Mouse (Mus musculus): Measurements from ENCODE around the gene Glis2. TPM values are rescaled to one million over a fixed set of nuclear protein-coding genes. Genes with fewer than 3 reads are reported as not detected.

Gene Glis2
- polyA plus RNA-seq, 1 experiment from 2014 or later = 12.1 TPM

- Histone ChIP-seq H3K4me2 (ENCODE audit: low read length) (peak overlapping the region; percentile 90), H3K36me3 (ENCODE audit: control insufficient read depth, insufficient read depth) (no peaks in the 10 kb centered on the region), H3K9ac (replicated peaks; ENCODE audit: low read depth, low read length) (peak overlapping the region; percentile 76), H3K27me3 (replicated peaks; ENCODE audit: control insufficient read depth, insufficient read depth, low read length) (no peaks in the 10 kb centered on the region), H3K9me3 (ENCODE audit: control insufficient read depth, low read length) (no peaks in the 10 kb centered on the region), H3K27ac (ENCODE audit: low read length) (no peak overlapping the region), H3K4me1 (replicated peaks; ENCODE audit: control insufficient read depth, insufficient read depth, low read length) (peaks cover 20% of the 10 kb centered on the region), H3K4me3 (replicated peaks; ENCODE audit: low read length) (peak overlapping the region; percentile 70)
- no peak for ATAC-seq
- 89% methylated on average over 1 of the region's 1 CpGs for WGBS
Observed at GRCm38 (mm10) chr16:4557085-4557484, 37.4 kb upstream of the Glis2 start.

- 0% methylated on average over 19 of the region's 19 CpGs for WGBS
- peak; percentile 62 for ATAC-seq
- H3K4me1 ChIP-seq (replicated peaks; ENCODE audit: control insufficient read depth, insufficient read depth, low read length) = peaks cover 20% of the 10 kb centered on the region
- H3K27me3 ChIP-seq (replicated peaks; ENCODE audit: control insufficient read depth, insufficient read depth, low read length) = no peaks in the 10 kb centered on the region
- H3K4me2 ChIP-seq (ENCODE audit: low read length) = peak overlapping the region; percentile 90
- no peaks in the 10 kb centered on the region for H3K9me3 ChIP-seq (ENCODE audit: control insufficient read depth, low read length)
- H3K9ac ChIP-seq (replicated peaks; ENCODE audit: low read depth, low read length) = peak overlapping the region; percentile 76
- peak overlapping the region; percentile 93 for H3K27ac ChIP-seq (ENCODE audit: low read length)
- peak overlapping the region; percentile 70 for H3K4me3 ChIP-seq (replicated peaks; ENCODE audit: low read length)
- no peaks in the 10 kb centered on the region for H3K36me3 ChIP-seq (ENCODE audit: control insufficient read depth, insufficient read depth)
Observed at GRCm38 (mm10) chr16:4557949-4558348, 36.6 kb upstream of the Glis2 start.

DNA sequence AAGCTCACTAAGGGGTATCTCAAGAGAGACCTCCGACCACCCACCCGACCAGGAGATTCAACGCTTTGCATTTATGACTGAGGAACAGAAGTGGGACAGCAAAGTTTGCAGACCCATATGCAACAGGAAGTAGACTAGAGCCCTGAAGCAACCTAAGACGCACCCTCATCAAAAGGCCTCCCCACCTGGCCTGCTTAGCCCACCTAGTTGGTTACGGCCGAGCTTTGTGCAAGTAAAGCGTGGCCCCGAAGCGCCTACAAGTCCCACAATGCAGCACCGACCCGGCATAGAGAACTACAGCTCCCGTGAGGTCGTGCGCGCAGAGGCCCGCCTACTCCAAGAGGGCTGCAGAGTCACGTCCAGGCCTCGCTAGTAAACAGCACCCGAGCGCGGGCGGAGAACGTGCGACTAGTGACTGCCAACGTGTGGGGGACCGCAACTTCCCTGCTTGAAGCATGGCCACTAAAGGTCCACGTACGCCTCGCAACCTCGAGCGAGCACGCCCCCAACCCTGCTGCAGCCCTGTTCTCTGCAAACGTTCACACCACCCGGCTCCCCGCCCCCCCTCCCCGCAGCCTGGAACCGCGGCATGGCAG lies 36.0 kb upstream of the Glis2 start:
- Histone ChIP-seq H3K9me3 (ENCODE audit: control insufficient read depth, low read length) (no peaks in the 10 kb centered on the region), H3K4me2 (ENCODE audit: low read length) (peak overlapping the region; percentile 90), H3K36me3 (ENCODE audit: control insufficient read depth, insufficient read depth) (no peaks in the 10 kb centered on the region), H3K4me3 (replicated peaks; ENCODE audit: low read length) (peak overlapping the region; percentile 70), H3K27me3 (replicated peaks; ENCODE audit: control insufficient read depth, insufficient read depth, low read length) (no peaks in the 10 kb centered on the region), H3K27ac (ENCODE audit: low read length) (peak overlapping the region; percentile 93), H3K9ac (replicated peaks; ENCODE audit: low read depth, low read length) (peak overlapping the region; percentile 76), H3K4me1 (replicated peaks; ENCODE audit: control insufficient read depth, insufficient read depth, low read length) (peaks cover 20% of the 10 kb centered on the region)
- WGBS = under 1% methylated on average over 38 of the region's 38 CpGs
- ATAC-seq = peak; percentile 95

DNA sequence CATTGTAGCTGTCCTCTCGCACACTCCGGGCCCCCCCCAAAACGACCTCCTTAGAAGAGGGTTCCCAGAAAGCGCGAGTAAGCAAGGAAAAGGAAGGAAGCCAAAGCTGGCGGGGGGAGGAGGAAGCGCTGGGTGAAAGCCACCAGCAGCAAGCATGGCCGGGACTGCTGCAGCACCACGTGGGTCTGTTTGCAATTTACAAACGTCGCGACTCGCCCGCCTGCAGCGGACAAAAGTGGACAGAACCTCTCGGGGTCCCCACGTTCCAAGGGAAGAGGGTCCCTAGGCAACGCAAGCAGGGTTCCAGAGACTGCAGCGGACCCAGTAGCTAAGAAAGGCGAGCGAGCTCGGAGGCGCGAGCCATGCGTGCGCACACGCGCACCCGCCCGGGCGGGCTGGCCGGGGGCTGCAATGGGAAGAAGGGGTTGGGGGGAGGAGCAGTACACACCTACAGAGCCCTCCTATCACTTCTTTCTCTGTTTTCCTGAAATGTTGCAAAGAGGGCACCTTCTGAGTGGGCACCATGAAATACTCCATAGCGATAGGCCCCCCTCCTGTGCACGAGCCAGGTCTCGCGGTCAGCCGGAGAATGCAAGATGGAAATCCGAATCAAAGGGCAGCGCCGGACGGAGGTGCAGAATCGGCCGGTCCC lies 35.4 kb upstream of the Glis2 start:
- peak overlapping the region; percentile 70 for H3K4me3 ChIP-seq (replicated peaks; ENCODE audit: low read length)
- ATAC-seq = peak; percentile 44
- H3K9ac ChIP-seq (replicated peaks; ENCODE audit: low read depth, low read length) = peak overlapping the region; percentile 76
- H3K9me3 ChIP-seq (ENCODE audit: control insufficient read depth, low read length) = no peaks in the 10 kb centered on the region
- peak overlapping the region; percentile 93 for H3K27ac ChIP-seq (ENCODE audit: low read length)
- H3K4me1 ChIP-seq (replicated peaks; ENCODE audit: control insufficient read depth, insufficient read depth, low read length) = peaks cover 20% of the 10 kb centered on the region
- H3K27me3 ChIP-seq (replicated peaks; ENCODE audit: control insufficient read depth, insufficient read depth, low read length) = no peaks in the 10 kb centered on the region
- no peaks in the 10 kb centered on the region for H3K36me3 ChIP-seq (ENCODE audit: control insufficient read depth, insufficient read depth)
- peak overlapping the region; percentile 90 for H3K4me2 ChIP-seq (ENCODE audit: low read length)
- under 1% methylated on average over 43 of the region's 43 CpGs for WGBS

- WGBS = 0% methylated on average over 15 of the region's 17 CpGs
- Histone ChIP-seq H3K27me3 (replicated peaks; ENCODE audit: control insufficient read depth, insufficient read depth, low read length) (no peaks in the 10 kb centered on the region), H3K4me3 (replicated peaks; ENCODE audit: low read length) (peak within 1 kb of the TSS; percentile 70)
Observed at GRCm38 (mm10) chr16:4559715-4560144, 34.8 kb upstream of the Glis2 start, which contains the start of gene Tfap4. Gene Tfap4, minus strand, starts transcription at chr16:4559854.

GRCm38 (mm10) chr16:4560145-4560952 lies 34.2 kb upstream of the Glis2 start:
- under 1% methylated on average over 43 of the region's 43 CpGs for WGBS
- H3K36me3 ChIP-seq (ENCODE audit: control insufficient read depth, insufficient read depth) = no peaks in the 10 kb centered on the region
- H3K27me3 ChIP-seq (replicated peaks; ENCODE audit: control insufficient read depth, insufficient read depth, low read length) = no peaks in the 10 kb centered on the region
- peak overlapping the region; percentile 90 for H3K4me2 ChIP-seq (ENCODE audit: low read length)
- H3K9ac ChIP-seq (replicated peaks; ENCODE audit: low read depth, low read length) = peak overlapping the region; percentile 76
- H3K9me3 ChIP-seq (ENCODE audit: control insufficient read depth, low read length) = no peaks in the 10 kb centered on the region
- ATAC-seq = peak; percentile 32
- H3K4me1 ChIP-seq (replicated peaks; ENCODE audit: control insufficient read depth, insufficient read depth, low read length) = peaks cover 20% of the 10 kb centered on the region
- peak overlapping the region; percentile 70 for H3K4me3 ChIP-seq (replicated peaks; ENCODE audit: low read length)
- H3K27ac ChIP-seq (ENCODE audit: low read length) = peak overlapping the region; percentile 93

More at GRCm38 (mm10) chr16:4559715-4560144, 34.8 kb upstream of the Glis2 start, which contains the start of gene Tfap4:
- Histone ChIP-seq H3K27ac (ENCODE audit: low read length) (peak within 1 kb of the TSS; percentile 93), H3K9ac (replicated peaks; ENCODE audit: low read depth, low read length) (peak within 1 kb of the TSS; percentile 76), H3K9me3 (ENCODE audit: control insufficient read depth, low read length) (no peaks in the 10 kb centered on the region), H3K4me1 (replicated peaks; ENCODE audit: control insufficient read depth, insufficient read depth, low read length) (peaks cover 20% of the 10 kb centered on the region), H3K4me2 (ENCODE audit: low read length) (peak within 1 kb of the TSS; percentile 90), H3K36me3 (ENCODE audit: control insufficient read depth, insufficient read depth) (no peaks in the 10 kb centered on the region)
- peak; percentile 14 for ATAC-seq

DNA sequence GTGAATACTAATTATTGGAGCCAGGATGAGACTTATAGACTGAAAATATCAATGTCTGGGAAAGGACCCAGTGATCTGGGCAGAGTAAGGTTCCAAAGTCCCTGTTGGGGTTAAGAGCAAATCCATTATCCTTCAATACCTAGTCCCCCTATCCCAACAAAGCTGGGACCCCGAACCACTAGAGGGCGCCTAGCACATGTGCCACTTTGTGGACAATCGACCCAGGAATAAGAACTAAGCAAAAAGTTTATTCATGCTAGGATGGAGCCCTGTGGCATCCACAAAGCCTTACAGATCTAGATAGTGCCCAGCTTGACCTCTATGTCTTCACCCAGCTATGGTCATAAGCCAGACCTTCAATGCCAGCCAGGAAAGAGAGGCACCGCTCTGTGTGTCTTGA lies 26.6 kb upstream of the Glis2 start:
- H3K9me3 ChIP-seq (ENCODE audit: control insufficient read depth, low read length) = no peaks in the 10 kb centered on the region
- H3K4me1 ChIP-seq (replicated peaks; ENCODE audit: control insufficient read depth, insufficient read depth, low read length) = 0 out of 2 replicates have a peak, but pooled peaks cover 3% of the 10 kb centered on the region
- H3K27me3 ChIP-seq (replicated peaks; ENCODE audit: control insufficient read depth, insufficient read depth, low read length) = no peaks in the 10 kb centered on the region
- H3K9ac ChIP-seq (replicated peaks; ENCODE audit: low read depth, low read length) = no peak overlapping the region
- H3K4me2 ChIP-seq (ENCODE audit: low read length) = no peak overlapping the region
- no peak overlapping the region for H3K4me3 ChIP-seq (replicated peaks; ENCODE audit: low read length)
- WGBS = 16% methylated on average over 4 of the region's 4 CpGs
- peak; percentile 49 for ATAC-seq
- no peaks in the 10 kb centered on the region for H3K36me3 ChIP-seq (ENCODE audit: control insufficient read depth, insufficient read depth)
- H3K27ac ChIP-seq (ENCODE audit: low read length) = no peak overlapping the region

- no peak overlapping the region for H3K27ac ChIP-seq (ENCODE audit: low read length)
- no peak overlapping the region for H3K9ac ChIP-seq (replicated peaks; ENCODE audit: low read depth, low read length)
- 0 out of 2 replicates have a peak, but pooled peaks cover 3% of the 10 kb centered on the region for H3K4me1 ChIP-seq (replicated peaks; ENCODE audit: control insufficient read depth, insufficient read depth, low read length)
- H3K4me2 ChIP-seq (ENCODE audit: low read length) = no peak overlapping the region
- H3K36me3 ChIP-seq (ENCODE audit: control insufficient read depth, insufficient read depth) = no peaks in the 10 kb centered on the region
- 49% methylated on average over 4 of the region's 4 CpGs for WGBS
- H3K9me3 ChIP-seq (ENCODE audit: control insufficient read depth, low read length) = no peaks in the 10 kb centered on the region
- no peaks in the 10 kb centered on the region for H3K27me3 ChIP-seq (replicated peaks; ENCODE audit: control insufficient read depth, insufficient read depth, low read length)
- no peak for ATAC-seq
- H3K4me3 ChIP-seq (replicated peaks; ENCODE audit: low read length) = no peak overlapping the region
Observed at GRCm38 (mm10) chr16:4570737-4571136, 23.8 kb upstream of the Glis2 start.

DNA sequence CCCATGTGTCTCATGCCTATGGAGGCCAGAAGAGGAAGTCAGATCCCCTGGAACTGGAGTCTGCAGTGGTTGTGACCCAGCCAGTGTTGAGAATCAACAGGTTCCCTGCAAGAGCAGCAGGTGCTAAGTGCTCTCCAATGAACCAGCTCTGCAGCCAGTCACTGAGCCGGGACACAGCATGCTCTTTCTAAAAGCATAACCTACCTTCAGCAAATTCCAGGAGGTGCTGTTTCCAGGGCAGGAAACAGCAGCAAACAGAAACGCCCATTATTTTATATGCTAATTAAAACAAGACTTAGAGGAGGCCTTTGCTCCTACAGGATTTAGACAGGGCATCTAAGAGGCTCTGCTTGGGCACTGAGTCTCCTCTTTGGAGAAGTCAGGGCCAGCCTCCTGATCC lies 18.5 kb upstream of the Glis2 start:
- H3K9ac ChIP-seq (replicated peaks; ENCODE audit: low read depth, low read length) = no peak overlapping the region
- H3K36me3 ChIP-seq (ENCODE audit: control insufficient read depth, insufficient read depth) = no peaks in the 10 kb centered on the region
- H3K4me2 ChIP-seq (ENCODE audit: low read length) = no peak overlapping the region
- H3K4me1 ChIP-seq (replicated peaks; ENCODE audit: control insufficient read depth, insufficient read depth, low read length) = no peaks in the 10 kb centered on the region
- no peak for ATAC-seq
- no peaks in the 10 kb centered on the region for H3K27me3 ChIP-seq (replicated peaks; ENCODE audit: control insufficient read depth, insufficient read depth, low read length)
- no peaks in the 10 kb centered on the region for H3K9me3 ChIP-seq (ENCODE audit: control insufficient read depth, low read length)
- WGBS = 52% methylated on average over 2 of the region's 2 CpGs
- H3K27ac ChIP-seq (ENCODE audit: low read length) = no peak overlapping the region
- H3K4me3 ChIP-seq (replicated peaks; ENCODE audit: low read length) = no peak overlapping the region
